Mouse (Mus musculus) granulocyte monocyte progenitor cell, adult 5-6 weeks (primary cell): ENCODE data around the gene Akt1. TPM values are rescaled to one million over a fixed set of nuclear protein-coding genes. Genes with fewer than 3 reads are reported as not detected.

ENCODE experiments used
- ATAC-seq: replicated peaks from 2 replicates; pipeline ENCODE4 v1.8.0; 2016; ENCODE audit warnings: mild to moderate bottlenecking, moderate TSS enrichment, inconsistent platforms; ENCODE audit not compliant: poor library complexity, severe bottlenecking
- total RNA-seq, 2 experiments: library from RNA; stranded (forward) in 1 of 2; stranded (reverse) in 1 of 2; fragments of 200-712, 200-1000 nt in 1 of 2; fragments of >200 nt in 1 of 2; fragmentation: Nextera tagmentation in 1 of 2; gene quantifications; 2 replicates each; pipeline ENCODE4 v1.2.3; 2014 to 2017

Gene Akt1
- total RNA-seq, 2 experiments from 2014 or later, result 101 to 134 TPM

DNA sequence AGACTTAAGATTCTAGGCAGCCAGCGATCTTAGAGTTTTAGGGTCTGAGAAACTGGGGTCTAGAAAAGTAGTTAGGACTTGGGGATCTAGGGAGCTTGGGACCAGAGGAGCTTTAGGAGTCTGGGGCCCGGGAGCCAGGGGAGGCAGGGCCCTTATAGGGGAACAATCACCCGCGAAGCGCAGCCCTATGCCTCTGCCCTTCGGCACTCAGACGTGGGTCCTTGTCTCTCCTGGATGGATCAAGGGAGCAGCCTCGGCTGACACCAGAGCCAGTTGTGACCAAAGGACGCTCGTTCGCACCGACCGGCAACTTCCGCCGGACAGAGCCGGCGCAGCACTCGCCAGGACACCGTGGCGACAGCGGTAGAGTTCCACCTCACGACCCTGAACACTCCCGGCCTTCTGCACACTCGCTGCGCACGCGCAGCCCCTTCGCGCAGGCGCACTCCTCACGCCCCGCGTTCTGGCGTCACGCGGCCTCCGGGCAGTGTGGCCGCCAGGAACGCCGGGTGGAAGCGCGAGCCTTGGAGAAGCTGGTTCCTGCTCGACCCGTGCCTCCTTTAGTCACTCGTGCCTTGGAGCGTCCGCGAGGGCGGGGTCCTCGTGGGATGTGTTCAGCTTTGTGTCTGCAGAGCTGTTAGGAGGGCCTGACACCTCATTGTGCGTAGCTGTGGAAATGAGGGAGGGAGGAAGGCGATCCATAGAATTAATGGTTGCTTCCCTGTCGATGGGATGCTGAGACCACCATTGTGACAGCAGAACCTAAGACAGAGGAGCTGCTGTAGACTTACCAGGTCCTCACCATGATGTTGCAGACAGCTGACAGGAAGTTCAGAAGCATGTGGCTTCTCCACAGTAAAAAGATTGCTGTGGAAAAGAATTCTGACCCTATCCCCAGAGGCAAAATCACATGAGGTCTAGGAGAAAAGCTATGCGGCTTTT, 18.8 kb upstream of the Akt1 start:
- peak; percentile 85 for ATAC-seq

DNA sequence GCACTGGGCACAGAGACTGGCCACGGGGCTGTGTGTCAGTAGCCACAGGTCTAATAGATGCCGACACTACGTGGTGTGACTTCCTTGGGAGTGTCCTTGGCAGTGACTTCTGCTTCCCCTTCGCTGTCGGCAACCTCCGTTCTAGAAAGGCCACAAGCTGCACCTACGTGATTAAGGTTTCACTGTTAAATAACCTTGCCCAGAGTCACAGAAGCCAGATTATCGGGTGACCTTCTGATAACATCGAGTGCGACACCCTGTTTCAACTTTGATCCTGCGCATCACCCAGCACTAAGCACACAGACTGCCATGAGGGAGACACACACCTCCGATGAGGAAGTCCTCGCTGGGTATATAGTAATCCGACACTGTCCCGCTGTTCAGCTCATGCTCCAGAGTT, 13.8 kb upstream of the Akt1 start:
- peak; percentile 70 for ATAC-seq

- no peak for ATAC-seq
Measured at GRCm38 (mm10) chr12:112683351-112683750, 8.7 kb upstream of the Akt1 start.

GRCm38 (mm10) chr12:112679027-112679996, 4.6 kb upstream of the Akt1 start:
- peak; percentile 14; the same call in 1 of the 2 replicates for ATAC-seq

DNA sequence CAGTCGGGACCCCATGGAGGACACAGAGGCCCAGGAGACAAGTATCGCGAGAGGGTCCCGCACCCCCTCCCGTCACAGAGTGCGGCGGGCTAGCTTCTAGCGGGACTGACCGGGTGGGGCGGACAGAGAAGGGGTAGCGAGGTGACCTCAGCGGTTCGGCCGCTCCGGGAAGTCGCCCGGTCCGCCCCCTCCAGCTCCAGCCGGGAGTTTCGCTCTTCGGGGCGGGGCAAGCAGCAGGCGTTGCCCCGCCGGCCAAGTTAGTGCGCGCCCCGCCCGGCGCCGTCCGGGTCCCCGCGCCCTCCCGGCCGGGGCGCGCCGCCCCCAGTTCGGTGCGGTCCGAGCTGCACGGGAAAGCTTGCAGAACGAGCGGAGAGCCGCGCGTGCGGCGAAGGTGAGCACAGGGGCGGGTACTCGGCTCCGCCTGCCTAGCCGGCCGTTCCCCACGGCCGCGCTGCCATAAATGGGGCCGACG, 3.9 kb upstream of the Akt1 start, which contains the start of gene Zbtb42:
TSS of gene Zbtb42 (plus strand) at position 274 of the 472 bp plus-strand sequence.
- peak; percentile 36 for ATAC-seq

DNA sequence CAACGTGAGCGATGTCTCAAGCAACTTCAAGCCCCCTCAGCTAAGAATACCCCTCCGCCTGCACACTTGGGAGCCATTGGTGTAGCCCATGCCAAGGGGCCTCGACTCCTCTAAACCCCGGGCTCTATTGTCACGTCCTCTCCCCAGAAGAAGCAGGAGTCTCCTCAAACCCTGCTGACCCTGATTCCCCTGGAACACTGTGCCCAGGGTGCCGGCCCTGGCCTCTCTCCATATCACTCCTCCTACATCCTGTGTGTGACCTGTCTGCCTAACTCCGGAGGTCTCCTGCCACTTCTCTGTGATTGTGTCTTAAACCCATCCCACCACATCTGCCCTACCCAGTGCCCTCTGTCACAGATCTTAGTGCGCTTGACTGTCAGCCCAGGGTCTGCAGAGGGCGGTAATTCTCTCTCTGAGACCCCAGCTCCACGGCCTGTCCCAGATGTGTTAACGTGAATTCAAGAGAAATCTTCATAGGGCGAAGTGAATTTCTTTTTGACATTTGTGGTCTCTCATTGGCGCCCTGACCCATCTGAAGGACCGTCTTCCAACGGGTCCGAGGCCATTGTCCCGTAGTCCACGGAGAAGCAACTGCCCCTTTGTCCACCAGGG, 3.4 kb upstream of the Akt1 start:
- ATAC-seq, result no peak

DNA sequence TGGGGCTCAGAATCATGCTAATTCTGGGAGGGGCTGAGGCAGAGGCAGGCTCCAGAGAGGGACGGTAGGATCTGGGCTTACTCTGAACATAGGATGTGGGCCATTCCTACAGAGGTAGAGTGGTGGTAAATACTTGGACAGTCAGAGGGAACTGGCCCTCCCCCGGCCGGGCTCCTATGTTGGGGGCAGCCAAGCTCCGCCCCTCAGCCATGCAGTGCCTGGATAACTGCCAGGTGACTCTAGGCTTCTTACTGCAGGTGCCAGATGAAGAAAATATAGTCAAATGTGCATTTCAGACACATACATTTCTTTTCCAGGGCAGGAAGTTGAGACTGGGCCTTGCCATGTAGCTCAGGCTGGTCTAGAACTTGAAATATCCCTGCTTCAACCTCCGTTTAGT, 2.4 kb upstream of the Akt1 start:
- no peak for ATAC-seq

- ATAC-seq, result peak; percentile 49
Measured at GRCm38 (mm10) chr12:112675245-112676035, 756 bp upstream of the Akt1 start.

DNA sequence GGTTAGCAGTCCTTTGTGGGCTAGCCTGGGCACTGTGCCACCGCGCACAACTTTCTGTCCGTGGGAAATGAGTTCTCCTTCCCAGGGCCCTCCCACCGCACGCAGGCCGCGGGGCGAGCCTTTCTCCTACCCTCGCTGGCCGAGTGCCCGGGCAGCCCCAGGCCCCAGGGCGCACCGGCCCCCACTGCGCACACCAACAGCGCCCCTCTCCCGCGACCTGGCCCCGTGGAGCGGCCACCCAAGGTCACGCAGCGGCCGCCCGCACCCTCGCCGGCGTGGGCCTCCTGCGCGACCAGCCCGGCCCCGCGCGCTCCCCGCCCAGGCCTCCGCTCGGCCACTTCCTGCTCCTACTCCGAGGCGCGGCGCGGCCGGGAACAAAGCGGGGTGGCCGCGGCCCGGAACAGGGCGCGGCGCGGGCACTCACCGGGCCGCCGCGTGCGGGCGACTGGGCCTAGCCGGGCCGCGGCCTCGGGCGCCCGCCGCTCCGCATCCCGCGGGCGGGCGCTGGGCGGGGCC, 1.1 kb downstream of the Akt1 start:
- no peak for ATAC-seq

- peak; percentile 26 for ATAC-seq
Measured at GRCm38 (mm10) chr12:112672744-112673575, 1.7 kb downstream of the Akt1 start.

DNA sequence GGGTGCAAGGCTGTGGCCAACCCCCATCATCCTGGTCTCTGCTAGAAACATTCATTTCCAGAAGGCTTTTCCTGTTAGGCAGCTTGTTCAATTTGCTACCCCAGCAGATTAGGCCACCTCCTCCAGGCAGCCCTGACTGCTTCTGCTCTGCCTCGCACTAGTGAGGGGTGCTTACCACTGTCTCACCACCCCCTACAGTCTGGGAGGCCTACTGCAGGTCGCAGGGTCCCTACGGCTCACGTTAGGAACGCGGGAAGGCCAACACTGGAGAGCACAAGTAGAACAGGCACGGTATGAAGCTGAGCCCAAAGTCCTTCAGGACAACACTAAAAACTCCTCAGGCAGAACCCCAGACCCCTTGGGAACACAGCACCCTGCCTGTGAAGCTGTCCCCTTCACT, 2.8 kb downstream of the Akt1 start:
- no peak for ATAC-seq

DNA sequence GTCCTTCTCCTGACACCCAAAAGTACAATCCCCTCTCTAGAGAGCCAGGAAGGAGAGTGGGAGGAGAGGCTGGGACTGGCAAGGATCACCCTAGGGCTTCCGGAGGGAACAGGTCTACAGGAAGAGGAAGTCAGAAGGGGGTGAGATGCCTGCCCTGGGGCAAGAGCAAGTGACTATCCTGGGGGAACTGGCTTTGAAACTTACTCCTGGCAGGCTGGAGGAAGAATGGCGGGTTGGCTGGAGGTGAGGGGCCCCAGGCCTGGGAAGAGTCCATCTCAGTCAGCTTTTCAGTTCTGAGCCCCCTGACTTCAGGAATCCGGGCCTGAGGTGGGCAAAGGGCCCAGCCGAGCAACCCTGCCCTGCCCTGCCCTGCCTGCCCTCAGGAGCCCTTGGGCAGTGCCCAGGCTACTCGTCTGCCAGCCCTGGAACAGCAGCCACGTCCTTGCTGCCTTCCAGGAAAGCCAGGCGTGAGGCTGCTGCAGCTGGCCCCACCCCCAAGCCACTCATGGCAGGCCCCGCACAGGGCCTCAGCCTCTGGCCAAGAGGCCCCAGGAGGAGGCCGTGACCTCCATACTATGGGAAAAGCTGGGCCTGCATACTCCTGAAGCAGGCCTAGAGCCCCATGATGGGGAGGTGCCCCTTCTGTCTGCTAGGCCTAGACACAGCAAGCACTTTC, 3.8 kb downstream of the Akt1 start:
- no peak for ATAC-seq

DNA sequence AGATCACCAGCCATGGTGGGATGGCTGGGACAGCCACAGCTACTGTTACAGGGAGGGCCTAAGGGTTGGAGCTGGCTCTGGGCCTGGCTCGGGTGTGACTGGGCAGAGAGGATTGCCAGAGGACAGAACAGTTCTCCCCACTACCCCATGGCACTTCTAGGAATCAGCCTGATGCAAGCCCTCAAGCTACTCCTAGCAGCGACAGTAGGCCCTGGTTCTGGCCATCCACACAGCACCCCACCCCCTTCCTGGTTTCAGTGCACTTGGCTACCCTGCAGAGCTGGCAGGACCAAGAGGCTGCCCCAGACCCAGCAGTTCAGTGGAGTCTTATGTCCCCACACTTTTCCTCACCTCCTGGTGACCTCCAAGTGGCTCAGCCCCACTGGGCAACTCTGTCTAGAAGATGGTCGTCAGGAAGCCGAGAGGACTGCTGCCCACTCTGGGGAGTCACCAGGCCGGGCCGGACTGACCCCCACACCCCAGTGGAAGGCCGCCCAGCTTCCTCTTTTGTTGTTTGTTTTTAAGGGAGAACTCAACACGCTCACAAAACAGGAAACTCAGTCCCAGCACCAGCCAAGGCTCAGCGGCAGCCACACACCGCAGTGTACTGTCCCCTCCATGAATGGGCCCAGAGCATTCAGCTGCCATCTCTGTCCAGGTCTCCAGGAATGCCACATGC, 6.9 kb downstream of the Akt1 start:
- ATAC-seq, result peak; percentile 51

- no peak for ATAC-seq
Measured at GRCm38 (mm10) chr12:112665881-112666544, 8.7 kb downstream of the Akt1 start.

DNA sequence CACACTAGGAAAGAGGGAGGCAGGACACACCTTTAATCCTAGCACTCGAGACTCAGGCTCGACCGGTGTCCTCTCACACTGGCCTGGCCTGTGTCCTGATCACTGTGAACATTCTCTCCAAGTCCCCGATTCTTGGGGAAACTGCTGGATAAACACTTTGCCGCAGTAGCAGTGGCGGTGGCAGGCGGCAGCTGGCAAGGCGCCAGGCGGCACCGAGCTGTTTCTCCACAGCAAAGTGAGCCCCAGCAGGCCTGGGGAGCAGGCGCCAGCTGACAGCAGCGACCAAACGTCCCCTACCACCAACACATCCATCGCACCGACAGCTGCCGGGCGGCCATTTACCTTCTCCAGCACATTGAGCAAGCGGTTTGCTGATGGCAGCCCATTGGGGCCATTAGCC, 9.2 kb downstream of the Akt1 start:
- no peak for ATAC-seq

DNA sequence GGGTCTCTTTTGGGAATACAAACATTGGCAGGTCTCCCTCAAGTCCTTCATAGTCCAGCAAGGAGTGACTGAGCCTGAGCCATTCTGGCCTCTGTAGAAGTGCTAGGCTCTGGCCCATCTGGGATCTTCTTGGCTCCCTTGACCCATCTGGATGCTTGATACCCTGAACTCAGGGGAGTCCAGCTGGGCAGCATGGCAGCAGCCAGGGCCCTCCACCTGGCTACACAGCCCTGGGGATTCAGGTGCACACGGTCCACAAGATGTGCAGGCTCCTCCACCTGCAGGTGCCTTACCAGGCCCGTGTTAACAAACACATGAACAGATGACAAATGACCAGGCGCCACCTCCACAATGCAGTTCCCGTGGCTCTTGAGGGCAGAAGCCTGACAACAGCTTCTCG, 10.0 kb downstream of the Akt1 start:
- no peak for ATAC-seq

DNA sequence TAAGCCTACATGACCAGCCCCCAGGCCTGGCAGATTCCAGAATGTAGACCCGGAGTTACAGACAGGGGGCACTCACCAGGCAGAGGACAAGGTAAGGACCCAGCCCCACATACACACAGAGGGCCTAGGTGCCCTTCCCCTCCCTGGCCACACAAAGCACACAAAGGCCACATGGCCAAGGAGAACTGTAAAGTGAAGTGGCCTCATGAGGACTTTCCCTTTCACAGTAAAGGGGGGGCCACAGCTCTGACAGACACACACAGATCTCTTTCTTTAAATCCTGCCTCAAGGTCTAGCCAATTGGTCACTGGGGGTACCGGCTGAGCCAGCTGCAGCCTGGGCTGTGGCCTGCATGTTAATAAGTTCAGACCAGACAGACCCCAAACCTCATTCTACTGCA, 10.6 kb downstream of the Akt1 start:
- ATAC-seq, result no peak
